Comparison of ENCODE assay signal across 8 mouse cellular contexts in the genomic region with DNA sequence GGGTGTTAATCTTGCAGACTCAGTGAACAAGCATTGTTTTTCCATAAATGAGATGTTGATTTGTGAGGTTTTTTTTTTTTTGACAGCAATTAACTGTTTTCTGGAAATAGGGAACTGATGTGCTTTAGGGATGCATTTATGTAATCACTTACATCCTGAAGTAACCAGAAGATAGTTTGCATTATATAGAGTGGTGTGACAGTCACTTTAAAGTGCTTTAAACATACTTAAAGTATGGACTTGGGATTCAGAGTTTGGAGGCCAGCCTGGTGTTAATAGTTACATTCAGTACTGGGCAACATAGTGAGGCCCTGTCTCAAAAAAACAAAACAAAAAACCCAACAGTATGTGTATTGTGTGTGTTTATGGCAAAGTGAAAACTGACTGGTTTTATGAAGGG. TPM values are rescaled to one million over a fixed set of nuclear protein-coding genes. Genes with fewer than 3 reads are reported as not detected.
DNase-seq lines count a peak whose midpoint lies in the region; ATAC-seq and TF ChIP-seq lines count a peak whose summit lies in the region.

No protein-coding gene starts in this region.

- no peaks in the 10 kb centered on the region for H3K27me3 ChIP-seq in embryonic facial prominence, embryonic 14.5 days (replicated peaks; ENCODE audit: control insufficient read depth, insufficient read depth, low read length)
- no peaks in the 10 kb centered on the region for H3K27me3 ChIP-seq in intestine, embryonic 16.5 days (replicated peaks; ENCODE audit: control insufficient read depth, insufficient read depth, low read length)
- H3K27me3 ChIP-seq in myocyte (ENCODE audit: control insufficient read depth, insufficient read depth, insufficient read length): no peaks in the 10 kb centered on the region

- H3K4me3 ChIP-seq in layer of hippocampus, adult 2 months: peak overlapping the region; percentile 90
- H3K4me3 ChIP-seq in embryonic facial prominence, embryonic 14.5 days (ENCODE audit: low read depth, low read length): peak overlapping the region; percentile 58
- H3K4me3 ChIP-seq in intestine, embryonic 16.5 days (ENCODE audit: low read length): peak overlapping the region; percentile 65
- peak overlapping the region; percentile 70 for H3K4me3 ChIP-seq in myocyte

- ATAC-seq in embryonic facial prominence, embryonic 14.5 days (ENCODE audit: low read depth): no peak
- ATAC-seq in intestine, embryonic 16.5 days: no peak
- ATAC-seq in activated CD4-positive, CD25-positive, alpha-beta regulatory T cell, adult 4 months: no peak

- peak overlapping the region; percentile 98; the same call in 1 of the 2 replicates for H3K27ac ChIP-seq in layer of hippocampus, adult 2 months
- H3K27ac ChIP-seq in embryonic facial prominence, embryonic 14.5 days (replicated peaks; ENCODE audit: low read depth, low read length): no peak overlapping the region
- no peak overlapping the region for H3K27ac ChIP-seq in intestine, embryonic 16.5 days (ENCODE audit: low read length)

- no peaks in the 10 kb centered on the region for H3K9me3 ChIP-seq in embryonic facial prominence, embryonic 14.5 days (ENCODE audit: control insufficient read depth, low read length)
- peaks cover 3% of the 10 kb centered on the region; the same call in 1 of the 2 replicates for H3K9me3 ChIP-seq in intestine, embryonic 16.5 days (ENCODE audit: control insufficient read depth, low read length)

- intact Hi-C loops in left cerebral cortex, postnatal 10 days (cut with DNase I): loop anchor here (5.0 kb wide), 1 partner anchor 36 kb away; no protein-coding TSS in a partner anchor

- peaks cover 60% of the 10 kb centered on the region for H3K79me2 ChIP-seq in myocyte (ENCODE audit: control insufficient read depth, insufficient read depth)

- peaks cover 15% of the 10 kb centered on the region for H3K4me1 ChIP-seq in embryonic facial prominence, embryonic 14.5 days (ENCODE audit: control insufficient read depth, insufficient read depth, low read length)
- H3K4me1 ChIP-seq in intestine, embryonic 16.5 days (ENCODE audit: control insufficient read depth, insufficient read depth, low read length): peaks cover 3% of the 10 kb centered on the region

- peaks cover 38% of the 10 kb centered on the region for H3K36me3 ChIP-seq in embryonic facial prominence, embryonic 14.5 days (ENCODE audit: control insufficient read depth, insufficient read depth, low read length)
- peaks cover 8% of the 10 kb centered on the region for H3K36me3 ChIP-seq in intestine, embryonic 16.5 days (ENCODE audit: control insufficient read depth, insufficient read depth, low read length)
- peaks cover 42% of the 10 kb centered on the region for H3K36me3 ChIP-seq in myocyte (ENCODE audit: control insufficient read depth, insufficient read depth)

- peak overlapping the region; percentile 75 for H3K4me2 ChIP-seq in embryonic facial prominence, embryonic 14.5 days (ENCODE audit: low read depth, low read length)
- H3K4me2 ChIP-seq in intestine, embryonic 16.5 days (ENCODE audit: low read depth, low read length): peak overlapping the region; percentile 60
- H3K4me2 ChIP-seq in myocyte (ENCODE audit: low read depth): peak overlapping the region; percentile 80

- TF ChIP-seq CTCF in layer of hippocampus, adult 2 months (conservative IDR thresholded peaks at IDR 0.05): no peak

- no peak for TF ChIP-seq POLR2A in myocyte (IDR thresholded peaks at IDR 0.05; ENCODE audit: insufficient read length, low read depth)

- H3K9ac ChIP-seq in embryonic facial prominence, embryonic 14.5 days (ENCODE audit: low read depth, low read length): peak overlapping the region; percentile 82
- H3K9ac ChIP-seq in intestine, embryonic 16.5 days (ENCODE audit: low read depth, low read length): no peak overlapping the region

- no peak overlapping the region for H3ac ChIP-seq in myocyte (ENCODE audit: control insufficient read depth, insufficient read length)

- DNase-seq in layer of hippocampus, adult 2 months (ENCODE audit: low spot score in 2 of 2): no peak
- no peak for DNase-seq in layer of hippocampus, postnatal 36 days
- no peak for DNase-seq in embryonic facial prominence, embryonic 14.5 days (ENCODE audit: low spot score)
- DNase-seq in natural killer cell, adult 2 months (ENCODE audit: low spot score in 2 of 2): no peak
- no peak for DNase-seq in left cerebral cortex, postnatal 10 days (ENCODE audit: extremely low spot score in 1 of 2, low spot score in 2 of 2)

TF ChIP-seq in myocyte, 11 proteins besides CTCF, POLR2A, EP300 and RAD21:
- TF ChIP-seq USF1 (IDR thresholded peaks at IDR 0.05; ENCODE audit: low read depth) (no peak), TCF12 (IDR thresholded peaks at IDR 0.05; ENCODE audit: insufficient read depth, poor library complexity, severe bottlenecking) (no peak), SRF (IDR thresholded peaks at IDR 0.05; ENCODE audit: control insufficient read depth, insufficient read length, low read depth) (no peak), CEBPB (IDR thresholded peaks at IDR 0.05; ENCODE audit: insufficient read depth, poor library complexity, severe bottlenecking) (no peak), MAX (IDR thresholded peaks at IDR 0.05; ENCODE audit: low read depth) (no peak), MYOG (IDR thresholded peaks at IDR 0.05; ENCODE audit: control insufficient read depth in 1 of 3, insufficient read depth in 1 of 3, insufficient read length in 2 of 3, low read depth in 2 of 3) (no peak), POLR2AphosphoS2 (IDR thresholded peaks at IDR 0.05; ENCODE audit: insufficient read length, low read depth) (no peak), REST (IDR thresholded peaks at IDR 0.05; ENCODE audit: insufficient read depth, insufficient read length) (no peak), E2F4 (IDR thresholded peaks at IDR 0.05; ENCODE audit: insufficient read depth) (no peak), MYOD1 (IDR thresholded peaks at IDR 0.05; ENCODE audit: control insufficient read depth in 1 of 3, insufficient read length in 2 of 3, low read depth in 2 of 3) (no peak), TCF3 (IDR thresholded peaks at IDR 0.05; ENCODE audit: insufficient read length, low read depth) (no peak)

RNA-seq across cellular contexts. Expression of a gene that starts 1.4 kb away (rescaled TPM):
- 100 to 1,000 TPM; 496 to 505 TPM for total RNA-seq in layer of hippocampus, adult 2 months (2021)
- total RNA-seq in layer of hippocampus, postnatal 36 days (2021): 100 to 1,000 TPM; 448 to 513 TPM
- 276 and 279 TPM in 2 replicates for polyA plus RNA-seq in embryonic facial prominence, embryonic 14.5 days (2014; fragmentation: Nextera tagmentation; extraction: Ambion mirVana)
- 138 and 152 TPM in 2 replicates for polyA plus RNA-seq in intestine, embryonic 16.5 days (2015; fragmentation: Nextera tagmentation; extraction: Ambion mirVana)
- polyA plus RNA-seq in myocyte (2012; fragmentation: generic; extraction: Trizol): 892 TPM
- polyA plus RNA-seq in activated CD4-positive, CD25-positive, alpha-beta regulatory T cell, adult 4 months (2017; shearing (Covaris generic)): 100 to 1,000 TPM; 208 to 220 TPM
- total RNA-seq in left cerebral cortex, postnatal 10 days (2021): 100 to 1,000 TPM; 457 to 465 TPM

RNA-seq across cellular contexts. Expression of a gene that starts 12.9 kb away (rescaled TPM):
- total RNA-seq in layer of hippocampus, adult 2 months (2021): 10 to 100 TPM; 40.2 to 42.7 TPM
- total RNA-seq in layer of hippocampus, postnatal 36 days (2021): 10 to 100 TPM; 40.6 to 41.0 TPM
- polyA plus RNA-seq in embryonic facial prominence, embryonic 14.5 days (2014; fragmentation: Nextera tagmentation; extraction: Ambion mirVana): 95.9 and 97.6 TPM in 2 replicates
- 173 and 182 TPM in 2 replicates for polyA plus RNA-seq in intestine, embryonic 16.5 days (2015; fragmentation: Nextera tagmentation; extraction: Ambion mirVana)
- polyA plus RNA-seq in myocyte (2012; fragmentation: generic; extraction: Trizol): 92.9 TPM
- 1,000 to 10,000 TPM; 1,157 to 1,321 TPM for polyA plus RNA-seq in activated CD4-positive, CD25-positive, alpha-beta regulatory T cell, adult 4 months (2017; shearing (Covaris generic))
- total RNA-seq in left cerebral cortex, postnatal 10 days (2021): 10 to 100 TPM; 19.1 to 21.6 TPM

RNA-seq across cellular contexts. Expression of a gene that starts 26.6 kb away (rescaled TPM):
- 1 to 10 TPM in 1 of 2 experiments, under 1 TPM in 1; 0.66 to 1.2 TPM for total RNA-seq in layer of hippocampus, adult 2 months (2021)
- total RNA-seq in layer of hippocampus, postnatal 36 days (2021): under 1 TPM; 0.42 to 0.51 TPM
- polyA plus RNA-seq in embryonic facial prominence, embryonic 14.5 days (2014; fragmentation: Nextera tagmentation; extraction: Ambion mirVana): 0.26 and 0.96 TPM in 2 replicates
- polyA plus RNA-seq in intestine, embryonic 16.5 days (2015; fragmentation: Nextera tagmentation; extraction: Ambion mirVana): 0.75 and 0.88 TPM in 2 replicates
- polyA plus RNA-seq in myocyte (2012; fragmentation: generic; extraction: Trizol): 0.32 TPM
- not detected for polyA plus RNA-seq in activated CD4-positive, CD25-positive, alpha-beta regulatory T cell, adult 4 months (2017; shearing (Covaris generic))
- under 1 TPM in 1 of 2 experiments, not detected in 1; 0.81 TPM for total RNA-seq in left cerebral cortex, postnatal 10 days (2021)

RNA-seq across cellular contexts. Expression of a gene that starts 31.8 kb away (rescaled TPM):
- not detected for total RNA-seq in layer of hippocampus, adult 2 months (2021)
- total RNA-seq in layer of hippocampus, postnatal 36 days (2021): not detected
- polyA plus RNA-seq in embryonic facial prominence, embryonic 14.5 days (2014; fragmentation: Nextera tagmentation; extraction: Ambion mirVana): 3.2 and 5.2 TPM in 2 replicates
- 5.5 TPM in 1 of 2 replicates, not detected in the other for polyA plus RNA-seq in intestine, embryonic 16.5 days (2015; fragmentation: Nextera tagmentation; extraction: Ambion mirVana)
- not detected for polyA plus RNA-seq in myocyte (2012; fragmentation: generic; extraction: Trizol)
- not detected for polyA plus RNA-seq in activated CD4-positive, CD25-positive, alpha-beta regulatory T cell, adult 4 months (2017; shearing (Covaris generic))
- not detected for total RNA-seq in left cerebral cortex, postnatal 10 days (2021)

RNA-seq across cellular contexts. Expression of a gene that starts 45.1 kb away (rescaled TPM):
- 10 to 100 TPM; 95.0 to 99.9 TPM for total RNA-seq in layer of hippocampus, adult 2 months (2021)
- total RNA-seq in layer of hippocampus, postnatal 36 days (2021): 100 to 1,000 TPM in 1 of 2 experiments, 10 to 100 TPM in 1; 96.4 to 103 TPM
- 13.0 and 15.8 TPM in 2 replicates for polyA plus RNA-seq in embryonic facial prominence, embryonic 14.5 days (2014; fragmentation: Nextera tagmentation; extraction: Ambion mirVana)
- polyA plus RNA-seq in intestine, embryonic 16.5 days (2015; fragmentation: Nextera tagmentation; extraction: Ambion mirVana): 9.2 TPM in 2 replicates
- 5.9 TPM for polyA plus RNA-seq in myocyte (2012; fragmentation: generic; extraction: Trizol)
- 1 to 10 TPM; 5.5 to 6.2 TPM for polyA plus RNA-seq in activated CD4-positive, CD25-positive, alpha-beta regulatory T cell, adult 4 months (2017; shearing (Covaris generic))
- 10 to 100 TPM; 93.0 to 95.6 TPM for total RNA-seq in left cerebral cortex, postnatal 10 days (2021)
